Mouse (Mus musculus): ENCODE measurements around the gene Pigo. TPM values are rescaled to one million over a fixed set of nuclear protein-coding genes. Genes with fewer than 3 reads are reported as not detected.

The Pigo gene
- polyA plus RNA-seq, 2 experiments, result 8.3 to 9.2 TPM

- peaks cover 42% of the 10 kb centered on the region for H3K36me3 ChIP-seq (replicated peaks; ENCODE audit: control insufficient read depth, insufficient read depth, low read depth)
- peak within 1 kb of the TSS; percentile 77 to 90 for H3K4me3 ChIP-seq (ENCODE audit: insufficient read depth in 1 of 2, low read depth in 2 of 2, low read length in 2 of 2)
- H3K9ac ChIP-seq (replicated peaks), result peak within 1 kb of the TSS; percentile 91
- H3K9me3 ChIP-seq (ENCODE audit: control insufficient read depth, low read length), result no peaks in the 10 kb centered on the region
- H3K4me2 ChIP-seq (ENCODE audit: low read depth), result peak within 1 kb of the TSS; percentile 86
- DNase-seq (ENCODE audit: low read depth in 3 of 3, low spot score in 3 of 3) (peak; percentile 91 to 94 (median 92)), ATAC-seq (ENCODE audit: insufficient read depth) (peak; percentile 96)
- peak; percentile 73 for TF ChIP-seq CTCF (IDR thresholded peaks at IDR 0.05; ENCODE audit: low read depth)
- TF ChIP-seq EP300 (IDR thresholded peaks at IDR 0.05; ENCODE audit: low read depth), result no peak
- H3K27ac ChIP-seq, result peak within 1 kb of the TSS; percentile 65
- 2% methylated on average over 38 of the region's 38 CpGs for WGBS (ENCODE audit: insufficient replicate concordance)
- H3K27me3 ChIP-seq (ENCODE audit: control insufficient read depth, insufficient read depth, low read length), result no peaks in the 10 kb centered on the region
- peaks cover 7 to 14% of the 10 kb centered on the region in 2 experiments for H3K4me1 ChIP-seq (replicated peaks; ENCODE audit: control insufficient read depth in 2 of 2, insufficient read depth in 2 of 2, low read length in 1 of 2)
These were observed 5.8 kb upstream of the Pigo start, which contains the start of gene Stoml2 for GRCm38 (mm10) chr4:43031237-43031995. Stoml2 (minus strand) TSS chr4:43031710.

DNA sequence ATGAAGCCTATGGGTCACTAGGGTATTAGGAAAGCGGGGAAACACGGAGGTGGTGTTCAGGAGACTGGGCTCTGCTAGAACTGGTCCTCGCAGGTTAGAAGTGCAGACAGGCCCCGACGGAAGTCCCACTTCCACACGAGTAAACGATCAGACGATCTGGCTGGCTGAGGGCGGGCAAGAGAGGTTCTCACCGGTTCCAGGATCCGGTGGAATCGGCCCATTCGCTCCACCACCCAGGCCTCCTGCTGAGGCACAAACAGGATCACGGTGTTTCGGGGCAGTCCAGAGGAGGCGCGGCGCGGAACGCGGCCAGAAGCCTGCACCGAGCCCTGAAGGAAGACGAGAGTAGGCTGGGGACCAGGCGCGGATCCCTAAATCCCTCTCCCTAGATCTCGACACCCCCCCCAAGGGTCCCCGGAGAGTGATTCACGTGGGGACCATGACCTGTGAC is 5.2 kb upstream of the Pigo start:
- under 1% methylated on average over 28 of the region's 28 CpGs for WGBS (ENCODE audit: insufficient replicate concordance)
- Histone ChIP-seq H3K4me3 (ENCODE audit: insufficient read depth in 1 of 2, low read depth in 2 of 2, low read length in 2 of 2) (peak overlapping the region; percentile 77 to 90), H3K9ac (replicated peaks) (peak overlapping the region; percentile 91), H3K4me2 (ENCODE audit: low read depth) (peak overlapping the region; percentile 86), H3K9me3 (ENCODE audit: control insufficient read depth, low read length) (no peaks in the 10 kb centered on the region), H3K27ac (peak overlapping the region; percentile 65), H3K36me3 (replicated peaks; ENCODE audit: control insufficient read depth, insufficient read depth, low read depth) (peaks cover 36% of the 10 kb centered on the region), H3K27me3 (ENCODE audit: control insufficient read depth, insufficient read depth, low read length) (no peaks in the 10 kb centered on the region), H3K4me1 (replicated peaks; ENCODE audit: control insufficient read depth in 2 of 2, insufficient read depth in 2 of 2, low read length in 1 of 2) (peaks cover 7 to 17% of the 10 kb centered on the region in 2 experiments)
- DNase-seq (ENCODE audit: low read depth in 3 of 3, low spot score in 3 of 3), result no peak
- TF ChIP-seq EP300 (IDR thresholded peaks at IDR 0.05; ENCODE audit: low read depth) (no peak), CTCF (IDR thresholded peaks at IDR 0.05; ENCODE audit: low read depth) (no peak)
- ATAC-seq (ENCODE audit: insufficient read depth), result peak; percentile 73

GRCm38 (mm10) chr4:43030352-43030751 is 4.7 kb upstream of the Pigo start:
- peak overlapping the region; percentile 77 to 90 for H3K4me3 ChIP-seq (ENCODE audit: insufficient read depth in 1 of 2, low read depth in 2 of 2, low read length in 2 of 2)
- peak overlapping the region; percentile 86 for H3K4me2 ChIP-seq (ENCODE audit: low read depth)
- no peaks in the 10 kb centered on the region for H3K9me3 ChIP-seq (ENCODE audit: control insufficient read depth, low read length)
- peaks cover 34% of the 10 kb centered on the region for H3K36me3 ChIP-seq (replicated peaks; ENCODE audit: control insufficient read depth, insufficient read depth, low read depth)
- H3K27me3 ChIP-seq (ENCODE audit: control insufficient read depth, insufficient read depth, low read length), result no peaks in the 10 kb centered on the region
- peaks cover 7 to 17% of the 10 kb centered on the region in 2 experiments for H3K4me1 ChIP-seq (replicated peaks; ENCODE audit: control insufficient read depth in 2 of 2, insufficient read depth in 2 of 2, low read length in 1 of 2)
- no peak for TF ChIP-seq EP300 (IDR thresholded peaks at IDR 0.05; ENCODE audit: low read depth)
- TF ChIP-seq CTCF (IDR thresholded peaks at IDR 0.05; ENCODE audit: low read depth), result no peak
- WGBS (ENCODE audit: insufficient replicate concordance), result 45% methylated on average over 9 of the region's 9 CpGs
- ATAC-seq (ENCODE audit: insufficient read depth) (peak; percentile 3; the same call in 1 of the 2 replicates), DNase-seq (ENCODE audit: low read depth in 3 of 3, low spot score in 3 of 3) (no peak)
- peak overlapping the region; percentile 65 for H3K27ac ChIP-seq
- H3K9ac ChIP-seq (replicated peaks), result peak overlapping the region; percentile 91

DNA sequence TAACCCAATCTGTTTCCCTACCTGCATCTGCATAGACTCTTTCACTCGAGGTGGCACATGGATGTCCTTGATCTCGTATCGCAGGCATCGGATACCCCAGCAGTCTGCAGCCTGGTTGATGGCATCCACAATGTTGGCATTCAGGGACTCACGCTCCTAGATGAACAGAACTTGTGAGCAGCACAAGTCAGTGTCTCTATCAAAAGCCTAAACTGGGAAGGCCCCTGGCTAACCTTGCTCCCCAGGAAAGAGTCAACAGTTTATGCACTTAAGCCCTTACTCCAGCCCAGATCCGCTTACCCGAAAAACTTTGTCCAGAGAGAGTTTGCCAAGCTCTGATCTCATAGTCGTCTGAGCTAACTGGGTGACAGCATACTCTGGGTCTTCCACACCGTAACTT is 4.1 kb upstream of the Pigo start:
- peak overlapping the region; percentile 86 for H3K4me2 ChIP-seq (ENCODE audit: low read depth)
- DNase-seq (ENCODE audit: low read depth in 3 of 3, low spot score in 3 of 3) (no peak), ATAC-seq (ENCODE audit: insufficient read depth) (no peak)
- H3K4me1 ChIP-seq (replicated peaks; ENCODE audit: control insufficient read depth in 2 of 2, insufficient read depth in 2 of 2, low read length in 1 of 2), result peaks cover 8 to 21% of the 10 kb centered on the region in 2 experiments
- peak overlapping the region in 1 of 2 experiments; percentile 77; a peak in 2 of 4 replicates for H3K4me3 ChIP-seq (ENCODE audit: insufficient read depth in 1 of 2, low read depth in 2 of 2, low read length in 2 of 2)
- 86% methylated on average over 9 of the region's 9 CpGs for WGBS (ENCODE audit: insufficient replicate concordance)
- peaks cover 31% of the 10 kb centered on the region for H3K36me3 ChIP-seq (replicated peaks; ENCODE audit: control insufficient read depth, insufficient read depth, low read depth)
- no peaks in the 10 kb centered on the region for H3K9me3 ChIP-seq (ENCODE audit: control insufficient read depth, low read length)
- H3K27me3 ChIP-seq (ENCODE audit: control insufficient read depth, insufficient read depth, low read length), result no peaks in the 10 kb centered on the region
- TF ChIP-seq EP300 (IDR thresholded peaks at IDR 0.05; ENCODE audit: low read depth) (no peak), CTCF (IDR thresholded peaks at IDR 0.05; ENCODE audit: low read depth) (no peak)
- no peak overlapping the region; the same call in 1 of the 2 replicates for H3K27ac ChIP-seq
- H3K9ac ChIP-seq (replicated peaks), result no peak overlapping the region

DNA sequence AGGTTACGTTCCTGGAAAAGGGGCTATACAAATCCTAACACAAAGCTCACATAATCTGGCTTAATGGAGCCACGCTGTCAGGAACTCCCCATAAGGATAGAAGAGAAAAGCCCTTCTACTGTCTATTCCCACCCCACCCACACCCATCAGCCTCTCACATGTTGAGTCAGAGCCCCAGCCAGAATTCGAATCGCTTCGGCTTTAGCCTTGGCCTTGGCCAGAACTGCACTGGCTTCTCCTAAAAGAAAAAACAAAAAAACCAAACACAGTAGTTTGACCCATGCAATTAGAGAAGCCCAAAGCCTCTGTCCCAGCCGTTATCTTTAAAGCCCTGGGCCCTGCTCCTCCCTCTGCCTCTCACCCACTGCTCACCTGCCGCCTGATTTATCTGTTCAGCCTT is 3.5 kb upstream of the Pigo start:
- Histone ChIP-seq H3K4me1 (replicated peaks; ENCODE audit: control insufficient read depth in 2 of 2, insufficient read depth in 2 of 2, low read length in 1 of 2) (peaks cover 13 to 22% of the 10 kb centered on the region in 2 experiments), H3K36me3 (replicated peaks; ENCODE audit: control insufficient read depth, insufficient read depth, low read depth) (peaks cover 25% of the 10 kb centered on the region), H3K4me3 (ENCODE audit: insufficient read depth in 1 of 2, low read depth in 2 of 2, low read length in 2 of 2) (no peak overlapping the region), H3K27ac (no peak overlapping the region), H3K4me2 (ENCODE audit: low read depth) (no peak overlapping the region), H3K9ac (replicated peaks) (no peak overlapping the region), H3K27me3 (ENCODE audit: control insufficient read depth, insufficient read depth, low read length) (no peaks in the 10 kb centered on the region), H3K9me3 (ENCODE audit: control insufficient read depth, low read length) (no peaks in the 10 kb centered on the region)
- 80% methylated on average over 7 of the region's 7 CpGs for WGBS (ENCODE audit: insufficient replicate concordance)
- no peak for DNase-seq (ENCODE audit: low read depth in 3 of 3, low spot score in 3 of 3)
- no peak for ATAC-seq (ENCODE audit: insufficient read depth)
- TF ChIP-seq EP300 (IDR thresholded peaks at IDR 0.05; ENCODE audit: low read depth), result no peak
- no peak for TF ChIP-seq CTCF (IDR thresholded peaks at IDR 0.05; ENCODE audit: low read depth)

Data from liver, embryonic 14.5 days (tissue).